Mouse (Mus musculus) stomach, embryonic 14.5 days (tissue): ENCODE measurements around the gene Slc35c2. TPM values are rescaled to one million over a fixed set of nuclear protein-coding genes. Genes with fewer than 3 reads are reported as not detected.

ENCODE experiments used
- ATAC-seq: fragments of 200-750 bp; cut with Nextera tagmentation; 2 replicates; pipeline ENCODE4 v1.8.0; 2017; ENCODE audit warnings: low read depth, moderate TSS enrichment; ENCODE audit not compliant: insufficient number of reproducible peaks, insufficient read depth, low FRiP score
- H3K27ac ChIP-seq: fragments of 300-500 bp; sonication (generic); 2 replicates; pipeline ENCODE4 v1.5.1; 2014; ENCODE audit warnings: mild to moderate bottlenecking, low read length, moderate library complexity, mixed read lengths
- H3K27me3 ChIP-seq: fragments of 300-500 bp; sonication (generic); 2 replicates; pipeline ENCODE4 v1.6.1; 2014; ENCODE audit warnings: low read length, control low read depth, mixed read lengths; ENCODE audit not compliant: control insufficient read depth, insufficient read depth
- H3K36me3 ChIP-seq: fragments of 300-500 bp; sonication (generic); 2 replicates; pipeline ENCODE4 v1.6.1; 2014; ENCODE audit warnings: mild to moderate bottlenecking, control low read depth, low read length, moderate library complexity, mixed read lengths; ENCODE audit not compliant: control insufficient read depth, insufficient read depth
- H3K4me1 ChIP-seq: fragments of 300-500 bp; sonication (generic); 2 replicates; pipeline ENCODE4 v1.6.1; 2014; ENCODE audit warnings: low read length, control low read depth, mixed read lengths; ENCODE audit not compliant: control insufficient read depth, insufficient read depth
- H3K4me2 ChIP-seq: fragments of 300-500 bp; sonication (generic); replicated peaks from 2 replicates; pipeline ENCODE4 v1.6.1; 2014; ENCODE audit warnings: low read depth, low read length, control low read depth
- H3K4me3 ChIP-seq: fragments of 300-500 bp; sonication (generic); 2 replicates; pipeline ENCODE4 v1.5.1; 2014; ENCODE audit warnings: low read depth, low read length, control low read depth
- H3K9ac ChIP-seq: fragments of 300-500 bp; sonication (generic); replicated peaks from 2 replicates; pipeline ENCODE4 v1.6.1; 2014; ENCODE audit warnings: low read depth, mild to moderate bottlenecking, control low read depth, low read length, moderate library complexity, mixed read lengths
- H3K9me3 ChIP-seq: fragments of 300-500 bp; sonication (generic); 2 replicates; pipeline ENCODE4 v1.6.1; 2016; ENCODE audit warnings: low read depth, low read length, control low read depth; ENCODE audit not compliant: control insufficient read depth
- WGBS: fragments of 180-500 bp; shearing (Covaris S2); extraction: QIAGEN DNeasy Blood & Tissue Kit; methylation state at CpG from one replicate; pipeline ENCODE4 v1.1.7; 2014; 5-methylcytosine and 5-hydroxymethylcytosine counted together
- polyA plus RNA-seq: library from polyadenylated mRNA; unstranded; fragments of >200 nt; fragmentation: Nextera tagmentation; extraction: Ambion mirVana; gene quantifications from 2 replicates; pipeline ENCODE4 v1.2.1, GENCODE M21; 2014

The Slc35c2 gene
- polyA plus RNA-seq, 1 experiment from 2014 or later: 42.5 TPM

DNA sequence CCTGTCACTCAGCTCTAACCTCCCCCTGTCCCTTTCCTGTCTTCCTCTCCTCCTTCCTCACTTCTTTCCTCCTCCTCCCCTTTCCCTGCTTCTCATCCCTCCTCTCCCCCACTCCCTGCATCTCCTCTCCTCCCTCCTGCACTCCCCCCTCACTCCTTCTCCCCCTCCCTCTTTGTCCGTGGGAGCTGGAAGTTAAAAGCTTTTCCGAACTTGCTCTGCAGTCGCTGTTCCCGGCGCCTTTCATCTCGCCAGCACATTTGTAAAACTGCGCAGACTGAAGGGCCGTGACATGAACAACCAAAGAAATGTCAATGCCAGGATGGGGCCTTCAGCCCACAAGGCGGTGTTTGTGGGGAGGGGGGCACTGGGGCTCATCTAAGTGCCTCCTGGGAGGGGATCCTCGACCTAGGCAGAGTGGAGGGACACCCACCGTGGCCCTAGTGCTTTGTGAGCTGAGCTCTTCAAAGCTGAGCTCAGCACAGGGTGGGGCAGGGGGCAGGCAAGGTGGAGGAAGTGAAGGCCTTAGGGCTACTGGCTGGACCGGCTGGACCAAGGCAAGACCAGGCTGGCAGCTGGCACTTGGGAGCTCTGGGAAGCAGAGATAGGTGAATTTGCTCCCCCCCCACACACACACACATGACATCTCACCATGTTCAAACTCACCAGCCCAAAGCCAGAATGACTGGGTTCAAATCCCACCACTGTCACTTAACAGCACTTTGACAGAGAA lies 49.1 kb downstream of the Slc35c2 start:
- no peaks in the 10 kb centered on the region for H3K36me3 ChIP-seq
- no peak overlapping the region for H3K9ac ChIP-seq
- no peaks in the 10 kb centered on the region for H3K9me3 ChIP-seq
- H3K4me3 ChIP-seq: no peak overlapping the region
- no peak overlapping the region for H3K4me2 ChIP-seq
- peaks cover 7% of the 10 kb centered on the region; the same call in 1 of the 2 replicates for H3K4me1 ChIP-seq
- H3K27me3 ChIP-seq: peaks cover 79% of the 10 kb centered on the region
- no peak for ATAC-seq
- WGBS: 10% methylated on average over 12 of the region's 12 CpGs
- no peak overlapping the region for H3K27ac ChIP-seq

DNA sequence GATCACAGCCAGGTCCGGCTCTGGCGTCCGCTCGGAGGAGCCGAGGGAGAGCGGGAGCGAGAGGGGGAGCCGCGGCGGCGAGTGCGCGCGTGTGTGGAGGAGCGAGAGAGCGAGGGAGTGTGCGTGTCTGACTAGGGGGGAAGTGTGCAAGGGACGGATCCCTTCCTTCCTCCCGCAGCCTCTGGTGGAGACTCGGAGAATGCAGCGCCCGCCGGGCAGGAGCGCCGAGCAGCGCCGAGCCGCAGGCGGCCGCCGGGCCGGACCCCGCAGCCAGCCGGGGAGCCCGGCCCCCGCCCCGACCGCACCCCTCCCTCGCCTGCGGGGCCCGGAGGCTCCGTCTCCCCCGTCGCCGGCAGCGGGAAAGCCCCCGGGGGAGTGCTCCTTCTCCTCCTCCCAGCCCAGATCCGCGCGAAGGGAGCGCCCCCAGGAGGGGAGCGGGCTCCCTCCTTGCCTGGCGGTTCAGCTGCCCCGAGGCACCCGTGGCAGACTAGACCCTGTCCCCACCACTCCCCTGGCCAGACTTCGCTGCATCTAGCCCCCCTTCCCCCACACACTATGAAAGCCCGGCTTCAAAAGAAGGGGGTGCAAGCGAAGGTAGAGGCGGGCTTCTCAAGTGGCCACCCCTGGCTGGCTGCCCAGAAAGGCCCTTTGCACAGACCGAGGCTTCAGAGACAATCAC lies 52.9 kb downstream of the Slc35c2 start, which contains the start of gene Cdh22:
TSS of gene Cdh22 (minus strand) at position 241 of the 679 bp plus-strand sequence.
- peak within 1 kb of the TSS; percentile 42; the same call in 1 of the 2 replicates for H3K9ac ChIP-seq
- no peaks in the 10 kb centered on the region for H3K9me3 ChIP-seq
- H3K27ac ChIP-seq: no peak within 1 kb of the TSS
- no peaks in the 10 kb centered on the region for H3K36me3 ChIP-seq
- H3K4me2 ChIP-seq: peak within 1 kb of the TSS; percentile 83
- H3K4me3 ChIP-seq: peak within 1 kb of the TSS; percentile 50
- peaks cover 10% of the 10 kb centered on the region; the same call in 1 of the 2 replicates for H3K4me1 ChIP-seq
- WGBS: 1% methylated on average over 43 of the region's 60 CpGs
- ATAC-seq: peak; percentile 43; the same call in 1 of the 2 replicates
- peaks cover 61% of the 10 kb centered on the region for H3K27me3 ChIP-seq

DNA sequence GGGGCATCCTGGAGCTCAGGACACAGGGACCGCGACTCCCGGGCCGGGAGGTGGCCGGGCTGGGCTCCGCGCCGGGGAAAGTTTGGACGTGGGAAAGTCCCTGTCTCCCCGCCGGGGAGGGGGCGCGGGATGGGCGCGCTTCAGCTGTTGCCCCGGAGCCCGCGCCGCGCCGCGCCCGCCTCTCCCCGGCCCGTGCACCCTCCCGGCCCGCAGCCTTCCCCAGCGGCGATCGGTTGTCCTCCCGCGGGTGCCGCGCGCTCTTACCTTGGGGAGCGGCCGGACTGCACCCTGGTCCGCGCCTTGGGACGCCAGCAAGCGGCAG lies 53.4 kb downstream of the Slc35c2 start:
- Histone ChIP-seq H3K9ac (peak overlapping the region; percentile 42; the same call in 1 of the 2 replicates), H3K4me2 (peak overlapping the region; percentile 83), H3K9me3 (no peaks in the 10 kb centered on the region), H3K4me1 (peaks cover 10% of the 10 kb centered on the region; the same call in 1 of the 2 replicates), H3K27me3 (peaks cover 56% of the 10 kb centered on the region), H3K36me3 (no peaks in the 10 kb centered on the region), H3K4me3 (peak overlapping the region; percentile 50), H3K27ac (no peak overlapping the region)
- 0 out of 2 replicates have a peak, but pooled peaks have one; percentile 20 for ATAC-seq
- under 1% methylated on average over 34 of the region's 41 CpGs for WGBS

DNA sequence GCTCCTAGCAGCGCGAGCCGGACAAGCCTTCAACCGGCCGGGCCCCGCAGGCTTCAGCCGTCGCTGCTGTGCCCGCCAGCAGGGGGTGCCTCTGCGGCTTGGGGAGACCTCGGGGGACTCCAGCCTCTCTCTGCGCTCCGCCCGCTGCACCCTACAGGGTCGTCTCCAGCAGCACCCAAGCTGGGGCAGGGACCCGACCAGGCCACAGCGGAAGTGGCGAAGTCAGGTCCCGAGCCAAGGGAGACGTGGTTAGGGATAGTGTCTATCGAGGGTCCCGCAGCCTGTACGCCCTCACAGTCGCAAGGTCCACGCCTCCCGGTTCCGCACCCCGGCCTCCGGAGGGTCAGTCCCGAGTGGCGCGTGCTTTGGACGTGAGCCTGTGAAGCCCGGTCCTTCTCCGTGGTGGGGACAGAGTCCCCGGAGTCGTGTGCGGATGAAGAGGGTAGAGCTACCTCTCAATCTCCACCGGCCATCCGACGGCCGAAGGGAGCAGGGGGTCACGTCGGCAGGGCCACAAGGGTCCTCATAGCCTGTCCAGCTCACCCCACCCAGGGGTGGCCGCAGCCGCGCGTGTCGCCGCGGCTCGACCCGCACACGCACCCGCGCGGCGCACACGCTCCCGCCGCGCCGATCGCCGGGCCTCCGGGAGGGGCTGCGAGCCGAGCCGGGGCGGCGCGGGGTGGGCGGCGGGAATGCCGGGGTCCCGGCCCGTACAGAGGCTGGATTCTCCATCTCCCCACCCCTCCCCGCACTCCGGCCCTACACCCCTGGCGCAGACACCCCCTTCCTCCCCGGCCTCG lies 54.0 kb downstream of the Slc35c2 start:
- peak overlapping the region; percentile 83 for H3K4me2 ChIP-seq
- peaks cover 50% of the 10 kb centered on the region for H3K27me3 ChIP-seq
- H3K9ac ChIP-seq: peak overlapping the region; percentile 42; the same call in 1 of the 2 replicates
- no peaks in the 10 kb centered on the region for H3K9me3 ChIP-seq
- 0 out of 2 replicates have a peak, but pooled peaks have one; percentile 48 for ATAC-seq
- H3K27ac ChIP-seq: no peak overlapping the region
- 1% methylated on average over 77 of the region's 82 CpGs for WGBS
- H3K4me1 ChIP-seq: peaks cover 10% of the 10 kb centered on the region; the same call in 1 of the 2 replicates
- H3K4me3 ChIP-seq: peak overlapping the region; percentile 50
- H3K36me3 ChIP-seq: no peaks in the 10 kb centered on the region

DNA sequence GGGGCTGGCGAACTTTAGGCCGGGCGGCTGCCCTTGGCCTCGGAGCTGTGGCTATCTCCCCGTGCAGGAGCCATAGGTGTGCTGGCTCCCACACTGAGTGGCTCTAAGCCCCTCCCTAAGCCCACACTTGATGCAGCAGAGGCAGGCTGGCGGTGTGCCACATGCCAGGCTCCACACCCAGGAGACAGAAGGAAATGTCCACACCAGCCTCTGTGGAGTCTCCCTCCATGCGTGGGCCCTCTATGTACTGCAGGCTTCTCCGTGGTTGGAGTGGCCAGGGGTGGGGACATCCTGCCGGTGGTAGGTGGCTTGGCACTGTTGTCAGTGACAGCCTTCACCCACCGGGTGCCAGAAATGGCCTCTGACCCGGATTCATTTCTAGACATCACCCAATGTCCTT lies 58.6 kb downstream of the Slc35c2 start:
- 89% methylated on average over 11 of the region's 11 CpGs for WGBS
- peaks cover 18% of the 10 kb centered on the region for H3K27me3 ChIP-seq
- no peak overlapping the region for H3K4me3 ChIP-seq

More for the DNA sequence above, 58.6 kb downstream of the Slc35c2 start:
- H3K9me3 ChIP-seq: no peaks in the 10 kb centered on the region
- ATAC-seq: no peak
- H3K9ac ChIP-seq: no peak overlapping the region
- H3K4me1 ChIP-seq: peaks cover 7% of the 10 kb centered on the region; the same call in 1 of the 2 replicates
- H3K36me3 ChIP-seq: no peaks in the 10 kb centered on the region
- H3K27ac ChIP-seq: no peak overlapping the region
- H3K4me2 ChIP-seq: no peak overlapping the region

Other genes starting within 250 kb of the Slc35c2 start
- 8.3 and 9.7 TPM in 2 replicates for gene Cd40, start 232.2 kb downstream of the Slc35c2 start, polyA plus RNA-seq
- gene 1700025C18Rik, start 197.1 kb downstream of the Slc35c2 start, polyA plus RNA-seq: not detected in 2 replicates
- 0.27 and 0.32 TPM in 2 replicates for gene Cdh22, start 53.0 kb downstream of the Slc35c2 start, polyA plus RNA-seq
- 66.4 and 77.8 TPM in 2 replicates for gene Elmo2, start 38.6 kb upstream of the Slc35c2 start, polyA plus RNA-seq
- 0.23 and 1.7 TPM in 2 replicates for gene Zfp663, start 80.9 kb upstream of the Slc35c2 start, polyA plus RNA-seq
- gene Zfp334, start 100.4 kb upstream of the Slc35c2 start, polyA plus RNA-seq: 9.6 and 10.3 TPM in 2 replicates
- 0.06 TPM in 1 of 2 replicates, not detected in the other for gene Ocstamp, start 112.5 kb upstream of the Slc35c2 start, polyA plus RNA-seq
- 0.38 TPM in 1 of 2 replicates, not detected in the other for gene Slc13a3, start 185.4 kb upstream of the Slc35c2 start, polyA plus RNA-seq
- gene Trp53rka, start 205.5 kb upstream of the Slc35c2 start, polyA plus RNA-seq: 30.6 and 36.4 TPM in 2 replicates
- 7.3 and 8.5 TPM in 2 replicates for gene Slc2a10, start 215.9 kb upstream of the Slc35c2 start, polyA plus RNA-seq